Mouse (Mus musculus) ovary, postnatal 14 days (tissue): ENCODE results near the gene Lrrc4.

Experiments
- DNase-seq: peaks from one replicate; pipeline ENCODE4 v3.0.0; 2022; ENCODE audit warnings: low spot score

Lrrc4 gene

GRCm38 (mm10) chr6:28729236-28729635, 102.3 kb downstream of the Lrrc4 start:
- DNase-seq: no peak

GRCm38 (mm10) chr6:28724776-28725175, 106.8 kb downstream of the Lrrc4 start:
- DNase-seq: no peak

DNA sequence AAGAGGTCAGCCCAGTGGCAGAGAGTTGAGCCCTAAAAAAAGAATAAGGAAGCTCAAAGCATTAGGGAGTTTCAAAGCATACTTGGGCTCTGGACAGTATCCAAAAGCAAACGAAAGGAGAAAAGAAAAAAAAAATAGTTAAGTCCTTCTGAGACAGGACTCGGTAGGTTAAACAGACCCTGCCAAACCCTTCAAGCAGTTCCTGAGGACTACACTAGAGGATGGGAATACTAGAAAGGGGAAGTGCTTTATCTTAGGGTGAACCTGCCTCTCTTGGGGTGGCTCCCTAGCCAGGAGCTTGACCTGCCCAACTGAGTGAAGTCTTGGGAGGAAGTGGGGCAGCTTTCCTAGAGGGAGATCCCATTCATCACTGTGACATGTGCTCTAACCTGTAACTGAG, 108.5 kb downstream of the Lrrc4 start:
- no peak for DNase-seq

GRCm38 (mm10) chr6:28720391-28721171, 111.0 kb downstream of the Lrrc4 start:
- DNase-seq: no peak

- no peak for DNase-seq
These were observed 113.7 kb downstream of the Lrrc4 start for GRCm38 (mm10) chr6:28717845-28718237.

DNA sequence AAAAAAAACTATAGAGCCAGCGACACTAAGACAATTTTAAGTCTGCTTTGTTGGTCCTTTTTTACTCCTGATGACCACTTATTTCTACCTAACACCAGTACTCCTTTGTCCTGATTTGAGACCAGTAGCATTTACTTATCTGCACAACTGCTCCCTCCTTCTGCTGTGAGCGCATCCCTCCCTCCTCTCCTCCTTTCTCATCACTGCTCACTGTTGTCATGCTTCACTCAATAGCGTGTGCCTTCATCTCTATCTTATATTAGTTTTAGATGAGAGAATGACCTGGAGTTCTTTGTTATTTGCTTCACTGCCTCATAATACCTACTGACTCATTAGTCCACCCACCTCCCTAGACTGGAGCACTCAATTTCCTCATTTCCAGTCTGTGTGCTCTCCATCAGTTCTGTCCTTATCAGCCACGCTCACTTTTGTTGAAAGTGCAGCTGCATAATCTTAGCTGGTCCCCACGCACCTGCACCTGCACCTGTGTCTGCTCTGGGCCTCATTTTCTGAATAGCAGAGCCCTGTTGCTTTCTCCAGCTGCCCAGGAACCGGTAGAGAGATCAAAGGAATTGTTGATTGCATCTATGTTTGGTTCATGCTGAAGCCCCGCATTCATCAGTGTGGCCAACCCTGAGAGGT, 114.2 kb downstream of the Lrrc4 start:
- DNase-seq: no peak

- no peak for DNase-seq
These were observed 121.5 kb downstream of the Lrrc4 start for GRCm38 (mm10) chr6:28710035-28710434.

GRCm38 (mm10) chr6:28706976-28707592, 124.5 kb downstream of the Lrrc4 start:
- no peak for DNase-seq

DNA sequence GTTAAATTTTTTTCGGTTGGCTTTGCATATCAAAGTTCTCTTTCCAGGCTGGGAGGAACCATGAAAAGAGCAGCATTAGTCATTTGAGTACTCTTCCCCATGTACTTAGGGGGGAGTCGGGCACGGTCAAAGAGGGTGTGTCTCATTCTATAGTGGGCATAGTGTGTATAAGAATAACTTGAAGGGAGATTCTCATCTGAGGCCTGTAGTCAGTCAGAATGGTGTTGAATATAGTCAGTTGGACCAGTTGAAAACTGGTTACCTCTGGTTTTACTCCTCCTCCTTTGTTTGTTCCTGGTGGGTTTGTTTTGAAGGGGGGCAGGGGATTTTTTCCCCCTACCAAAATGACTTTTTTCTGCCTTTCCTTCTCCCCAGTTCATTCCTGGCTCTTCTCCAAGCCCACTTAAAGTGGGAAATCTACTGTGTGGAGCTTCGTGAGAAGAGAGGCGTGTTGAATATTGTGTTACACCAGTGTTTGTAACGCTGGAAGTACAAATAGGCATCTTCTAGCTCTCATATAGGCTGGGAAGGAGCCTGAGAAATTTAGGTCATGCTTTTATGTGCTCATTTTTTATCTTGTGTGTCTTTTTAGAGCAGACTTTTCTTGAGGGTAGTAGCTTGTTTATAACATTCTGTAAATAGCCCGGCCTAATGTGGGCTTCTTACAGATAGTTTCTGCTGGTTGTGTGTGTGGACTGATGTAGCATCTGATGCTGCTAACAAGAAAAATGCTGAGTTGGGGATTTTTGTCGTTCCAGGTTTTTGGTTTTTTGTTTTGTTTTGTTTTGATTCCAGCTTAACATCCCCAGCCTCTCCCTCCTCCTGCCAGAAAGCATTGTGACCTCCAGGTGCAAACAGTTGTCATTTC, 125.2 kb downstream of the Lrrc4 start:
- no peak for DNase-seq

DNA sequence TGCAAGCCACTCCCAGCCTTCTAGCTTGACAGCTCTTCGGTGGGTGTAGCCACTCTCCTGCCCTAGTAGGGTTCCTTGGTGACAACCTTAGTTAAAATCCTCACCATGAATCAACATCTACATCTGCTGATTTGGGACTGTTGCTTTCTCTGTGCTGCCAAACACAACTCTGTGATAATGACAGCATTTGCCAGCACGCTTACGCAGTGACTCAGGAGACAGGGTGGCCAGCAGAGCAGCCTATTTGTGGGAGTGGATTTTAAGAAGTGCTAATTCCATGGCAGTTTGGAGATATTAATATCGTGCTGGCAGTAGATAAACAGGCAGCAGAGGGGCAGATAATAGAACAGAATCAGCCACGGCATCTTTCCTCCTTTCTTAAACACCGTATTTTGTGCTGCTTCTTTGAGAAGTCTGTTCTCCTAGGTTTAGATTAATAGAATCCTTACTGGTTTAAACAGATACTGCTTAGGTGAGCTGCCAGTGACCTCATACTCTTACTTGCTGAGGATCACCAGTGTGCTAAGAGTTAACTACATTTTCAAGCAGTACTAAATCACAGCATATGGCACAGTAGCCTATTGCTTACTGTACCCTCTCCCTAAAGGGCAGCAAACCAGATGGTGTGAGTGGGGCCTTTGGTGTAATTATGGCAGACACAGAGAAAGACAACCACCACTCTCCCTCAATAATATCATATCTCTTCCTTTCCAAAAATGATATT, 126.0 kb downstream of the Lrrc4 start:
- no peak for DNase-seq

- no peak for DNase-seq
These were observed 126.9 kb downstream of the Lrrc4 start for GRCm38 (mm10) chr6:28704612-28705011.

DNA sequence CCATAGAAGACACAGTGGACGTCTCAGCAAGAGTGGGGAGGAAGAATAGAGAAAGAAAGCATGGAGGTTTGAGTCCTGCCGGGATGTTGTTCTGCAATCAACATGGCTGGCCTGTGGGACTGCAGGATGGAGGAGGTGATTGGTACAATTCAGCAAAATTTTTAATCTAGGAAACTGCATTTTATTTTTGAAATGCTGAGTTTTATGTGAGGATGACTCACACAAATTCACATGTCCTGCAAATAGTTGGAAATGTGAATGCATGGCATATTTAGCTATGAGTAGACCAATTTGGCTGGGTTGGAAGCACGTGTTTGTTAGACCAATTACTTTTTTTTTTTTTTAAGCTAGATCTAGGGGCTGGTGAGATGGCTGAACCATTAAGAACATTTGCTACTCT, 134.3 kb downstream of the Lrrc4 start:
- DNase-seq: no peak

DNA sequence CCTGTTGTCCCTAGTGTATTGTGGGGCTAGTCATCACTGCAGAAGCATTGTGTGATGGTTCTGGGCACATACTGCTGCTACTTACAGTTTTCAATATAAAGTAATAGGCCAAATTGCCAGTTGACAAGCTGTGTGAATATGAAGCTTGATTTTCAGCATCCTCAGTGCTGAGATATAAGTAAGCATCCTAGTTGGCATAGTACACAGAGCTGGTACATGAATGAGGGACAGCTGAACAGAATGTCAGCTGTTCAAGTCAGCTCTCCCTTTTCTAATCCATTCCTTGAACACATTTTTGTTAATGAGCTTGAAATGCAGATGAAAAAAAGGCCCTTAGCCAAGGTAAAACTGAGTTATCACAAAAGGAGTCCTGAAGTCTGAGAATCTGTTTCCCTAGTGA, 138.9 kb downstream of the Lrrc4 start:
- DNase-seq: no peak

- DNase-seq: no peak
These were observed 143.8 kb downstream of the Lrrc4 start for GRCm38 (mm10) chr6:28687776-28688175.

GRCm38 (mm10) chr6:28685745-28686144, 145.8 kb downstream of the Lrrc4 start:
- DNase-seq: no peak

GRCm38 (mm10) chr6:28685052-28685451, 146.5 kb downstream of the Lrrc4 start:
- DNase-seq: no peak

- no peak for DNase-seq
These were observed 149.8 kb downstream of the Lrrc4 start for GRCm38 (mm10) chr6:28681521-28682457.

- no peak for DNase-seq
These were observed 151.0 kb downstream of the Lrrc4 start for GRCm38 (mm10) chr6:28680537-28680936.

GRCm38 (mm10) chr6:28678896-28679295, 152.7 kb downstream of the Lrrc4 start:
- DNase-seq: no peak

- no peak for DNase-seq
These were observed 156.9 kb downstream of the Lrrc4 start for GRCm38 (mm10) chr6:28674686-28675085.
